Mouse (Mus musculus) liver, postnatal 0 days (tissue): ENCODE data around the gene 1700008O03Rik. TPM values are rescaled to one million over a fixed set of nuclear protein-coding genes. Genes with fewer than 3 reads are reported as not detected.

Experiments
- ATAC-seq: fragments of 200-750 bp; cut with Nextera tagmentation; 2 replicates; pipeline ENCODE4 v1.8.0; 2017; ENCODE audit warnings: mild to moderate bottlenecking, moderate library complexity
- DNase-seq: peaks from one replicate; pipeline ENCODE4 v3.0.0-alpha.2; 2016
- H3K27ac ChIP-seq: fragments of 300-500 bp; sonication (generic); 2 replicates; pipeline ENCODE4 v1.5.1; 2014; ENCODE audit warnings: antibody characterized with exemption, moderate library complexity, mild to moderate bottlenecking, low read depth
- H3K27me3 ChIP-seq: fragments of 300-500 bp; sonication (generic); 2 replicates; pipeline ENCODE4 v1.6.1; 2014; ENCODE audit warnings: low read length, control low read depth, mixed read lengths; ENCODE audit not compliant: insufficient read depth
- H3K36me3 ChIP-seq: fragments of 300-500 bp; sonication (generic); replicated peaks from 2 replicates; pipeline ENCODE4 v1.6.1; 2014; ENCODE audit warnings: mild to moderate bottlenecking, control low read depth, low read length, moderate library complexity, mixed read lengths; ENCODE audit not compliant: insufficient read depth
- H3K4me1 ChIP-seq: fragments of 300-500 bp; sonication (generic); 2 replicates; pipeline ENCODE4 v1.6.1; 2014; ENCODE audit warnings: antibody characterized with exemption, mild to moderate bottlenecking, control low read depth; ENCODE audit not compliant: insufficient read depth
- H3K4me2 ChIP-seq: fragments of 300-500 bp; sonication (generic); 2 replicates; pipeline ENCODE4 v1.6.1; 2014; ENCODE audit warnings: low read depth, mild to moderate bottlenecking, low read length, moderate library complexity, mixed read lengths
- H3K4me3 ChIP-seq: fragments of 300-500 bp; sonication (generic); 2 replicates; pipeline ENCODE4 v1.5.1; 2014; ENCODE audit warnings: low read depth, low read length
- H3K9ac ChIP-seq: fragments of 300-500 bp; sonication (generic); replicated peaks from 2 replicates; pipeline ENCODE4 v1.6.1; 2014; ENCODE audit warnings: mild to moderate bottlenecking, moderate library complexity
- H3K9me3 ChIP-seq: fragments of 300-500 bp; sonication (generic); 2 replicates; pipeline ENCODE4 v1.6.1; 2016; ENCODE audit warnings: mild to moderate bottlenecking, control low read depth, low read length, mixed read lengths
- CTCF ChIP-seq: sonication (generic); IDR thresholded peaks from 2 replicates; pipeline ENCODE4 v1.5.1; 2016; ENCODE audit warnings: antibody characterized with exemption, low read depth
- EP300 ChIP-seq: IDR thresholded peaks from 2 replicates; pipeline ENCODE4 v1.6.1; 2016; ENCODE audit warnings: antibody characterized with exemption, low read depth, mild to moderate bottlenecking
- WGBS: fragments of 180-500 bp; shearing (Covaris S2); extraction: QIAGEN DNeasy Blood & Tissue Kit; methylation state at CpG from one replicate; pipeline ENCODE4 v1.1.7; 2014; ENCODE audit not compliant: insufficient replicate concordance; 5-methylcytosine and 5-hydroxymethylcytosine counted together
- polyA plus RNA-seq: library from polyadenylated mRNA; unstranded; fragments of >200 nt; fragmentation: Nextera tagmentation; extraction: Ambion mirVana; gene quantifications from 2 replicates; pipeline ENCODE4 v1.2.1, GENCODE M21; 2015

1700008O03Rik gene
- polyA plus RNA-seq, 1 experiment from 2014 or later: 0.15 TPM

- ATAC-seq (peak; percentile 91), DNase-seq (peak; percentile 63)
- TF ChIP-seq EP300 (no peak), CTCF (no peak)
- Histone ChIP-seq H3K27ac (no peak overlapping the region), H3K36me3 (no peaks in the 10 kb centered on the region), H3K27me3 (0 out of 2 replicates have a peak, but pooled peaks cover 2% of the 10 kb centered on the region), H3K4me3 (peak overlapping the region; percentile 59), H3K9me3 (no peaks in the 10 kb centered on the region), H3K9ac (peak overlapping the region; percentile 48), H3K4me1 (peaks cover 12% of the 10 kb centered on the region), H3K4me2 (peak overlapping the region; percentile 91)
- under 1% methylated on average over 19 of the region's 19 CpGs for WGBS
These were observed 11.5 kb downstream of the 1700008O03Rik start for GRCm38 (mm10) chr7:44373889-44374652.

- Histone ChIP-seq H3K4me2 (peak overlapping the region; percentile 91), H3K27me3 (0 out of 2 replicates have a peak, but pooled peaks cover 2% of the 10 kb centered on the region), H3K9ac (no peak overlapping the region)
These were observed 12.2 kb downstream of the 1700008O03Rik start for GRCm38 (mm10) chr7:44373460-44373859.

GRCm38 (mm10) chr7:44372678-44373077 is 12.9 kb downstream of the 1700008O03Rik start:
- Histone ChIP-seq H3K9me3 (no peaks in the 10 kb centered on the region), H3K9ac (no peak overlapping the region), H3K4me2 (no peak overlapping the region), H3K27ac (no peak overlapping the region), H3K4me1 (peaks cover 12% of the 10 kb centered on the region), H3K36me3 (no peaks in the 10 kb centered on the region), H3K4me3 (no peak overlapping the region), H3K27me3 (0 out of 2 replicates have a peak, but pooled peaks cover 2% of the 10 kb centered on the region)
- WGBS: 84% methylated on average over 8 of the region's 8 CpGs
- DNase-seq (no peak), ATAC-seq (no peak)
- TF ChIP-seq CTCF (no peak), EP300 (no peak)

More at GRCm38 (mm10) chr7:44373460-44373859, 12.2 kb downstream of the 1700008O03Rik start:
- H3K9me3 ChIP-seq: no peaks in the 10 kb centered on the region
- 6% methylated on average over 7 of the region's 7 CpGs for WGBS
- ATAC-seq (no peak; the same call in 1 of the 2 replicates), DNase-seq (no peak)
- TF ChIP-seq CTCF (no peak), EP300 (no peak)
- H3K4me3 ChIP-seq: peak overlapping the region; percentile 59
- H3K27ac ChIP-seq: no peak overlapping the region
- H3K4me1 ChIP-seq: peaks cover 12% of the 10 kb centered on the region
- H3K36me3 ChIP-seq: no peaks in the 10 kb centered on the region

GRCm38 (mm10) chr7:44360792-44361301 is 24.8 kb downstream of the 1700008O03Rik start:
- Histone ChIP-seq H3K9me3 (no peaks in the 10 kb centered on the region), H3K36me3 (no peaks in the 10 kb centered on the region), H3K9ac (no peak overlapping the region), H3K4me2 (peak overlapping the region; percentile 80), H3K4me3 (no peak overlapping the region), H3K27me3 (peaks cover 47% of the 10 kb centered on the region), H3K4me1 (peaks cover 16% of the 10 kb centered on the region), H3K27ac (no peak overlapping the region)
- 13% methylated on average over 21 of the region's 21 CpGs for WGBS
- no peak for TF ChIP-seq EP300
- no peak for TF ChIP-seq CTCF
- ATAC-seq (no peak), DNase-seq (no peak)

- H3K9ac ChIP-seq: no peak overlapping the region
- peak; percentile 87 for ATAC-seq
- H3K9me3 ChIP-seq: no peaks in the 10 kb centered on the region
- under 1% methylated on average over 54 of the region's 54 CpGs for WGBS
- TF ChIP-seq CTCF (no peak), EP300 (no peak)
- H3K36me3 ChIP-seq: no peaks in the 10 kb centered on the region
- peak overlapping the region; percentile 80 for H3K4me2 ChIP-seq
- H3K4me3 ChIP-seq: peak overlapping the region; percentile 45
- H3K27ac ChIP-seq: no peak overlapping the region
- peak; percentile 89 for DNase-seq
- H3K4me1 ChIP-seq: peaks cover 16% of the 10 kb centered on the region
- H3K27me3 ChIP-seq: peaks cover 54% of the 10 kb centered on the region
These were observed 25.5 kb downstream of the 1700008O03Rik start for GRCm38 (mm10) chr7:44359908-44360672.
